Mouse (Mus musculus) cerebellum, adult 11-12 months (tissue): ENCODE results near the gene Krtap12-1.
"Not testable (repeated sequence)": the region's sequence is repeated elsewhere in the genome, so short reads cannot be mapped to it uniquely, and the experiment has no call there.

Source experiments
- DNase-seq: peaks from one replicate; pipeline ENCODE4 v3.0.0; 2022

Krtap12-1 gene

DNA sequence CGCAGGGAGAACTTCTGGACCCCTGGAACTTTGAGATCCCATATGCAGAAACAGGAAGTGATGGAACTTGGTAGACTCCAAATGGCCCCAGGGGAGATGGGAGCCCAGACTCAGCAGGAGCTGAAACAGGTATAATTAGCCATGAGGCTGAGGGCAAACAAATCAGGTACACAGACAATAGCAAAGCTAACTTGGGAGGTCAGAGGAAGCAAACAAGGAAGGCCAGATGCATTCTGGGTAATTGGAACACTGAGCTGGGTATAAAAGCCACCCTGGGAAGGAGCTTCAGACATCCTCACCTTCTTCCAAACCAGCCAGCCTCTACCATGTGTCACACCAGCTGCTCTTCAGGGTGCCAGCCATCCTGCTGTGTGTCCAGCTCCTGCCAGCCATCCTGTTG lies at the start of gene Krtap12-1:
Krtap12-1 (plus strand) TSS at position 301 of the 400 bp plus-strand sequence.
- not testable (repeated sequence) for DNase-seq

GRCm38 (mm10) chr10:77670710-77671109 lies 49.7 kb upstream of the Krtap12-1 start:
- no peak for DNase-seq

DNA sequence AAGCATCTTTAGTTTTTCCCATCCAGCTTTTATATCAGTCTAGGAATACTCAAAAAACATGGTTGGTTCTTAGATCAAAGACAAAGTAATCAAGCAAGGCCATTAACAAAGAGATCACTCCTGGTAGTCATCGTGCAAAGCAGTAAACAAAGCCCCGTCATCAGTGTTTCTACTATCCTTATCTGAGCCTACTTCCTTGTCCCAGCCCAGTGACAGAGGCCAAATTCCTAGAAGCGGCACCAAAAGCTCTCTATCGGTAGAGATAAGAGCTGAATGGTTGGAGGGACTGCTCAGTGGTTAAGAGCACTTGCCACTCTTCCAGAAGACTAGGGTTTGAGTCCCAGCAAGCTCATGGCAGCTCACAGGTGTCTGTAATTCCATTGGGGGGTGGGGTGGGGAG lies 48.9 kb upstream of the Krtap12-1 start:
- no peak for DNase-seq

DNA sequence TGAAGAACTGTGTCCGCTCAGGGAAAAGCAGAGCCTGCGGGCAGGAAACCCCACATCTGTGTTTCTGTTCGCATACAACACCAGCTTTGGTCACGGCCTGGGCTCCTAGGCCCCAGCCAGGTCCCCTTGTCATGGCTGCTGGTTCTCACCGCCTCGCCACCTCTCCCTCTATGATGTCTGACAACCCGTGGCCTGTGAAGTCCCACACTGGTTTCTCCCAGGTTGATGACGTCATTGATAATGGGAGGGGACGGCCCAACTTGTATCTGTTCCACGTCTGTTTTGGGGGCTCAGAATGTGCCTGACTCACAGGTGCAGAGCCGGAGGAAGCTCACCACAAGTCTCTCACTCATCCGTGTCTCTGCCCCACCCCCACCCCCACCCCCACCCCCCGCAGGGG lies 46.6 kb upstream of the Krtap12-1 start:
- DNase-seq, result no peak

DNA sequence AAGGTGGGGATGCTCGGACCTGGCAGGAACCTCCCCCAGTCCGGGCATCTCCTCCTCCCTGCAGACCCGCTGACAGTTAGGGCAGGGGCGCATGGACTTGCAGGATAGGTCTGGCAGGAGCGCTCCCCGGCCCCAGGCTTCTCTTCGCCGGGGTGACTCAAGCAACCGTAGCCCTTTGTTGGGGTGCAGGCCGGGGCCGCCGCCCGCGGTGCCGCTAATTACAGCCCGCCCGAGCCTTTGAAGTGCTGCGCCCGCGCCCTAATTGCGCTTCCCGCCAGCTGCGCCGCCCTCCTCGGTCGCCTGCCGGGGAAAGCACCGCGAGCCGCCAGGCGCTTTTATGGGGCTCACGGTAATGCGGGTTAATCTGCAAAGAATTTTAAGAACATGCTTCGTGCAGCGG lies 42.8 kb upstream of the Krtap12-1 start:
- DNase-seq, result no peak

DNA sequence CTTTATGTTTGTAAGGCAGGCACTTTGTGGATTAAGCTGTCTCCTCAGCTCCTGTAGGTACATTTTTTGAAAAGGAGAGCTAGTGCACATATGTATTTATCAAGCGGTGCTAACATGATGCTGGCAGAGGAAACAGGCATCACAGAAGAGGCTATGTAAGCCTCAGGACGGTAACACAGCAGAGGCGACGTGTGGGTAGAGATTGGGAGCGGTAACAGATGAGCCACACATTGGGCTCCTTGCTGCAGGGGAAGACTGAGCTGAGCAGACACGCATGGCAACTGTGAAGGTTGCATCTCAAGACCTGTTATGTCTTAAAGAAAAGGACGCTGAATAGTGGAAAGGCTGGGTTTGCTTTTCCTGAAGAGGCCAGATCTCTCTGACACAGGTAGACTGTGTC lies 37.4 kb upstream of the Krtap12-1 start:
- no peak for DNase-seq

- DNase-seq, result no peak
These were observed 36.2 kb upstream of the Krtap12-1 start for GRCm38 (mm10) chr10:77684181-77684580.

- no peak for DNase-seq
These were observed 34.3 kb upstream of the Krtap12-1 start, which contains the start of gene Tspear for GRCm38 (mm10) chr10:77685895-77686664. TSS of gene Tspear (plus strand) at chr10:77686569.

GRCm38 (mm10) chr10:77687021-77687420 lies 33.4 kb upstream of the Krtap12-1 start:
- DNase-seq, result no peak

GRCm38 (mm10) chr10:77690356-77690807 lies 30.0 kb upstream of the Krtap12-1 start, which contains the start of gene Gm19402:
TSS of gene Gm19402 (minus strand) at chr10:77690757.
- not testable (repeated sequence) for DNase-seq

- DNase-seq, result no peak
These were observed 23.3 kb upstream of the Krtap12-1 start, which contains the start of gene Gm9508 for GRCm38 (mm10) chr10:77697133-77697532. TSS of gene Gm9508 (minus strand) at chr10:77697233.

DNA sequence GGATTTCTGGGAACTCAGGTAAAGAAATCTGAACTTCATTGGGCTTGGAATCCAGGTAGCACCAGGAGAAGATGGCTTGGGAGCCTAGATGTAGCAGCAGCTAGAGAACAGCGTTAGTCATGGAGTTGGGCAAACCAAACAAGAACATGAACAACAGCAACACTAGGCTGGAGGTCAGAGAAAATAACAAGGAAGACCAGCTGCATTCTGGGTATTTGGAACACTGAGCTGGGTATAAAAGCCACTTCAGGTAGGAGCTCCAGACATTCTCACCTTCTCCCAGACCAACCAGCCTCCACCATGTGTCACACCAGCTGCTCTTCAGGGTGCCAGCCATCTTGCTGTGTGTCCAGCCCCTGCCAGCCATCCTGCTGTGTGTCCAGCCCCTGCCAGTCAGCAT lies 14.1 kb upstream of the Krtap12-1 start, which contains the start of gene Gm10272:
Gm10272 (plus strand) TSS at position 301 of the 400 bp plus-strand sequence.
- DNase-seq, result no peak

DNA sequence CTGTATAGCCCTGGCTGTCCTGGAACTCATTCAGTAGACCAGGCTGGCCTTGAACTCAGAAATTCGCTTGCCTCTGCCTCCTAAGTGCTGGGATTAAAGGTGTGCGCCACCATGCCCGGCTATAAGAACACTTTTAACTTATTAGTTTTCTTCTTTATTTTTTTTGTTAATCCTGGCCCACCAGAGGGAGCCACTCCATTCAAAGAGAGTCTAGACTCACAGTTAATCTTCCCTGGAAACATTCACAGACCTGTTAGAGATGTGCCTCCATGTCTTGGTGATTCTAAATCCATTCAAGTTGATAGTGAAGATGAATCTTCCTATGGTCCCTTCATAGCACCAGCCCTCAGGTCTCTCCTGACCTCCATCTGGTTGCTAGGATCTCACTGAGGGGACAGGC lies 10.6 kb upstream of the Krtap12-1 start:
- DNase-seq, result no peak

DNA sequence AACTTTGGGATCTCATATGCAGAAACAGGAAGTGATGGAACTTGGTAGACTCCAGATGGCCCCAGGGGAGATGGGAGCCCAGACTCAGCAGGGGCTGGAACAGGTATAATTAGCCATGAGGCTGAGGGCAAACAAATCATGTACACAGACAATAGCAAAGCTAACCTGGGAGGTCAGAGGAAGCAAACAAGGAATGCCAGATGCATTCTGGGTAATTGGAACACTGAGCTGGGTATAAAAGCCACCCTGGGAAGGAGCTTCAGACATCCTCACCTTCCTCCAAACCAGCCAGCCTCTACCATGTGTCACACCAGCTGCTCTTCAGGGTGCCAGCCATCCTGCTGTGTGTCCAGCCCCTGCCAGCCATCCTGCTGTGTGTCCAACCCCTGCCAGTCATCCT lies 9.2 kb upstream of the Krtap12-1 start, which contains the start of gene Gm10024:
Gm10024 (plus strand) TSS at position 301 of the 400 bp plus-strand sequence.
- not testable (repeated sequence) for DNase-seq

DNA sequence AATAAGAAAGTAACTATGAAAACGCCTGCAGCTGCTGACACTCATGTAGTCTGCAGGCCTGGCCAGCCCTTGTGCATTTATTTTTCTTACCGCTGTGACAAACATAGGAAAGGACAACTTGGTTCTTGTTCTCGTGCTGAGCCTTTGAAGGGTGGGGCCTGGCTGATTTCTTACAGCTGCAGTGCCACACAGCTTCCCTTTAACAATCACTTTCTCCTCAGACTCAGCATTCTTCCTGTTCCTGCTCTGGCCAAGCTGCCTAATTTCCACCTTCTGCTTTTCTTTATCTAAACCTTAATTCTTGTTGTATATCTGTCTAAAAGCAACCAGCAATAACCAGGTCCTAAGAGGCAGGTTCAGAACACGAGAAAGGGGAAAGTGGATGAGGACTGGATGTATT lies 6.7 kb upstream of the Krtap12-1 start:
- DNase-seq, result no peak

DNA sequence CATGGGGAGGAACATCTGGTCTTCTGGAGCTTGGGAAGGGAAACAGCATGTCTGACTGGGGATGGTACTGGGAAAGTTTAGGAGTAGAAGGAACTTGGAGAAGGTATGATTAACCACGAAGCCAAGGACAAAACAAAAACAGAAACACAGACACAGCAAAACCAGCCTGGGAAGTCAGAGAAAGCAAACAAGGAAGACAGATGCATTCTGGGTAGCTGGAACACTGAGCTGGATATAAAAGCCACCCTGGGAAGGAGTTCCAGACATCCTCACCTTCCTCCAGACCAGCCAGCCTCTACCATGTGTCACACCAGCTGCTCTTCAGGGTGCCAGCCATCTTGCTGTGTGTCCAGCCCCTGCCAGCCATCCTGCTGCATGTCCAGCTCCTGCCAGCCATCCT lies 4.9 kb upstream of the Krtap12-1 start, which contains the start of gene Gm10142:
Gm10142 (plus strand) TSS at position 301 of the 400 bp plus-strand sequence.
- DNase-seq, result no peak

DNA sequence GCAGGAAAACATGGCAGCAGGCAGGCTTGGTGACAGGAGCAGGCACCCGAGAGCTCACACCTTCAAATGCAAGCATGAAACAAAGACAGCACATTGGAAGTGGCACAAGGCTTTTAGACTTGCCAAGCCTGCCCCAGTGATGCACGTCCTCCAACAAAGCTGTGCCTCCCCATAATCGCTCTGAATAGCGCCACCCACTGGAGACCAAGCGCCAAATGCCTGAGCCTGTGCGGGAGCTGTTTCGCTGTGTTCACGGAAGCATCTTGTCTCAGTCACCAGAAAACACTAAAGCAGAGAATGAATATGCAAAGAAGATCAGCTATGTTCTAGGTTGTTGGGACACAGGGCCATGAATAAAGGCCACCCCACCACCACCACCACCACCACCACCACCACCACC lies 4.5 kb downstream of the Krtap12-1 start:
- no peak for DNase-seq

GRCm38 (mm10) chr10:77726186-77726585 lies 5.8 kb downstream of the Krtap12-1 start, which contains the start of gene Gm10100:
TSS of gene Gm10100 (plus strand) at chr10:77726486.
- DNase-seq, result peak; percentile 6

DNA sequence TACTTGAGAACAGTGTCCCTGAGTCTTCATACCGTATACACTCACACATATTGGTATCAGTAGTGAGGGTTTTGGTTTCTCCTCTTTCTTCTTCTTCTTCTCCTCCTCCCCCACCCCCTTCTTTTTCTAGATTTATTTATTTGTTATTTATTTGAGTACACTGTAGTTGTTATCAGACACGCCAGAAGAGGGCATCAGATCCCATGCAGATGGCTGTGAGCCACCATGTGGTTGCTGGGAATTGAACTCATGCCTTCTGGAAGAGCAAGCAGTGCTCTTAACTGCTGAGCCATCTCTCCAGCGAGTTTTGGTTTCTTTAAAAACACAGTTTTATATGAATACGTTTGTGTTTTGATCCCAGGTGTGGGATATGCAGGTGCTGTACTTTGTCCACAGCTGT lies 7.9 kb downstream of the Krtap12-1 start:
- no peak for DNase-seq

GRCm38 (mm10) chr10:77729241-77729640 lies 8.8 kb downstream of the Krtap12-1 start:
- no peak for DNase-seq

- no peak for DNase-seq
These were observed 15.5 kb downstream of the Krtap12-1 start for GRCm38 (mm10) chr10:77735928-77736327.

DNA sequence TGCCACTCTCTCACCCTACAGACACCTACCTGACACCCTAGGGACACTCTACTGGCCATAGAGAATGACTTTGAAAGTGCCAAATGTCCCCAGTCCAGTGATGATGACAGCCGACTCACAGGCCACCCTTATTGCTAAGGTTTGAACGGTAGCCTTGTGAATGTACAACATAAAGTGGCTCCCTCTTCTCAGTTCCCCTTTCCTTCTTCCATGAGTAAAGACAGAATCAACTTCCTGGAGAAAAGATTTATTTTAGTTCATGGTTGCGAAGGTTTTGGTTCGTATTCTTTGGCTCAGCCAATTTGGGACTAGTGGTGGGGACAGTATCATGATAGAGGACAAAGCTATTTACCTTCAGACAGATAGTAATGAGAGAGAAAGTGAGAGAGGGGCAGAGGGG lies 18.5 kb downstream of the Krtap12-1 start:
- DNase-seq, result no peak

DNA sequence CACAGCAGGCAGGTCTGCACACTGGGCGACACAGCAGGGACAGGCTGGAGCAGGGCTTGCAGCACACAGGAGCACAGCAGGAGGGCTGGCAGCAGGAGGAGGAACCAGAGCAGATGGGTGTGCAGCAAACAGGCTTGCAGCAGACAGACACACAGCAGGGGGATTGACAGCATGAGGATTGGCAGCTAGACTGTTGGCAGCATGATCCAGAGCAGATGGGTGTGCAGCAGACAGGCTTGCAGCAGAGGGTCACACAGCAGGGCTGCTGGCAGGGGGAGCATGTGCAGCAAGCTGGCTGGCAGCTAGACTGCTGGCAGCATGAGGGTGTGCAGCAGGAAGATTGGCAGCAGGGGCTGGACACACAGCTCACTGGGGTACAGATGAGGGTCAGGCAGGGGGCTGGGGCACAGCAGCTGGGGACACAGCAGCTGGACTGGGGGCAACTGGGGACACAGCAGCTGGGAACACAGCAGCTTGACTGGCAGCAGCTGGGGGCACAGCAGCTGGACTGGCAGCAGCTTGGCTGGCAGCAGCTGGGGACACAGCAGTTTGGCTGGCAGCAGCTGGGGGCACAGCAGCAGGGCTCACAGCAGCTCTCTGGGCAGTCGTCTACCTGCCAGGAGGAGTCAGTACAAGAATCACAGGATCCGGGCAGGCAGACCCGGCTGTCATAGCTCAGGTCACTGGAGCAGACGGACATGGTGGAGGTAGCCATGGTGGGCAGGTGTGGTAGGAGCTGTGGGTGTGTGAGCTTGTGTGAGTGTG lies 21.7 kb downstream of the Krtap12-1 start, which contains the start of gene Gm18596:
Gm18596 (minus strand) TSS at position 715 of the 765 bp plus-strand sequence.
- peak; percentile 18 for DNase-seq
